ENCODE assay signal across 26 mouse cellular contexts in the genomic region with DNA sequence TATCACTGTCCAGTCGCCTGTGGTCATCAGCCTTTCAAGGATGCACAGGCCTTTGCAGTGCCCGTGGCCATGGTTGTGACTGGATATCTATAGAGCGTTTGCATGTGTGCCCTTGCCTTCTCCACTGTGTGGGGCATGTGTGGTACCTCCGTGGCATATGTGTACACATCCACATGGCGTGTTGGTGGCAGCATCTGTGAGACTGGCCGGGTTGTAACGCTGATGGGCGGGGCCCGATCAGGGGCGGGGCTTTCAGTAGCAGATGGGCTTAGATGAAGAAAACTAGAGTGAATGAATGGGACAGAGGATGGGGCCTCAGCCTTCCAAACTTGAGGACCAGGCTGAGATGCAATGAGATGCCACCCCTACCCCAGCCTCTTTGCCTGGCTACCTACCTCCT. TPM values are rescaled to one million over a fixed set of nuclear protein-coding genes. Genes with fewer than 3 reads are reported as not detected.
"Had no signal": no experiment of that assay in that cellular context is flagged by ENCODE, and none has a peak within 500 bp of the region (broad histone marks: within the 10 kb centered on the region; RNA-seq: fewer than 3 reads in every experiment).

No protein-coding gene starts in this region.

- H3K4me3 ChIP-seq: heart, adult 2 months; heart, embryonic 13.5 days; heart, embryonic 15.5 days; hindbrain, embryonic 13.5 days; hindbrain, embryonic 15.5 days; kidney, embryonic 15.5 days; limb, embryonic 13.5 days; limb, embryonic 15.5 days; liver, embryonic 12.5 days had no signal

- H3K27ac ChIP-seq: heart, adult 2 months; heart, embryonic 13.5 days; heart, embryonic 15.5 days; hindbrain, embryonic 13.5 days; hindbrain, embryonic 15.5 days; hindbrain, postnatal 0 days; kidney, embryonic 15.5 days; kidney, postnatal 0 days; limb, embryonic 13.5 days; limb, embryonic 15.5 days; liver, embryonic 12.5 days; liver, embryonic 14.5 days had no signal

- DNase-seq: gastrocnemius, postnatal 14 days; gastrocnemius, postnatal 36 days; heart, adult 11 months; heart, adult 2 months; heart, postnatal 14 days; heart, postnatal 36 days; kidney, adult 11 months; kidney, adult 2 months; kidney, adult 9 months; kidney, postnatal 14 days; kidney, postnatal 36 days; layer of hippocampus, postnatal 36 days; left cerebral cortex, postnatal 4 days had no signal

- ATAC-seq: hindbrain, postnatal 0 days; liver, embryonic 12.5 days had no signal

RNA-seq across cellular contexts. Expression of gene Kcnh3, which starts 7.3 kb away (rescaled TPM):
- total RNA-seq: gastrocnemius, adult 8-10 months; gastrocnemius, postnatal 14 days; hematopoietic stem cell, adult 5-6 weeks had no signal
